Mouse (Mus musculus) liver, embryonic 15.5 days (tissue): ENCODE measurements at regions not wholly inside any gene's neighbourhood (a gene's known extent, or its start where the extent isn't known, plus 50 kb on each side); places are given as distances from the start of the nearest gene placed in this dataset.

Source experiments
- ATAC-seq: fragments of 200-750 bp; cut with Nextera tagmentation; 2 replicates; pipeline ENCODE4 v1.8.0; 2017; ENCODE audit warnings: moderate number of reproducible peaks, mild to moderate bottlenecking, moderate library complexity; ENCODE audit not compliant: insufficient read depth
- H3K27ac ChIP-seq: fragments of 300-500 bp; sonication (generic); replicated peaks from 2 replicates; pipeline ENCODE4 v1.5.1; 2015; ENCODE audit warnings: mild to moderate bottlenecking, inconsistent platforms
- H3K27me3 ChIP-seq: fragments of 300-500 bp; sonication (generic); 2 replicates; pipeline ENCODE4 v1.6.1; 2015; ENCODE audit warnings: mild to moderate bottlenecking, inconsistent platforms
- H3K36me3 ChIP-seq: fragments of 300-500 bp; sonication (generic); replicated peaks from 2 replicates; pipeline ENCODE4 v1.6.1; 2015; ENCODE audit warnings: moderate library complexity, mild to moderate bottlenecking, inconsistent platforms
- H3K4me1 ChIP-seq: fragments of 300-500 bp; sonication (generic); replicated peaks from 2 replicates; pipeline ENCODE4 v1.6.1; 2015; ENCODE audit warnings: inconsistent platforms
- H3K4me2 ChIP-seq: fragments of 300-500 bp; sonication (generic); 2 replicates; pipeline ENCODE4 v1.6.1; 2015; ENCODE audit warnings: moderate library complexity, mild to moderate bottlenecking, inconsistent platforms
- H3K4me3 ChIP-seq: fragments of 300-500 bp; sonication (generic); replicated peaks from 2 replicates; pipeline ENCODE4 v1.5.1; 2015; ENCODE audit warnings: mild to moderate bottlenecking, inconsistent platforms
- H3K9ac ChIP-seq: fragments of 300-500 bp; sonication (generic); 2 replicates; pipeline ENCODE4 v1.6.1; 2015; ENCODE audit warnings: moderate library complexity, mild to moderate bottlenecking, inconsistent platforms
- H3K9me3 ChIP-seq: fragments of 300-500 bp; sonication (generic); replicated peaks from 2 replicates; pipeline ENCODE4 v1.6.1; 2016; ENCODE audit warnings: inconsistent platforms
- WGBS: fragments of 180-500 bp; shearing (Covaris S2); methylation state at CpG from one replicate; pipeline ENCODE4 v1.1.7; 2015; ENCODE audit warnings: mixed read lengths; ENCODE audit not compliant: insufficient replicate concordance; 5-methylcytosine and 5-hydroxymethylcytosine counted together

GRCm38 (mm10) chr1:151045334-151045733 is 52.1 kb upstream of the Hmcn1 start:
- 46% methylated on average over 5 of the region's 5 CpGs for WGBS
- Histone ChIP-seq H3K4me3 (no peak overlapping the region), H3K36me3 (no peaks in the 10 kb centered on the region), H3K9me3 (no peaks in the 10 kb centered on the region), H3K4me1 (peaks cover 9% of the 10 kb centered on the region), H3K27me3 (peaks cover 5% of the 10 kb centered on the region; the same call in 1 of the 2 replicates), H3K9ac (no peak overlapping the region), H3K4me2 (no peak overlapping the region), H3K27ac (no peak overlapping the region)
- ATAC-seq: no peak

- ATAC-seq: no peak
- no peaks in the 10 kb centered on the region for H3K36me3 ChIP-seq
- no peak overlapping the region for H3K4me3 ChIP-seq
- H3K27me3 ChIP-seq: peaks cover 5% of the 10 kb centered on the region; the same call in 1 of the 2 replicates
- H3K4me2 ChIP-seq: no peak overlapping the region
- no peaks in the 10 kb centered on the region for H3K4me1 ChIP-seq
- H3K9ac ChIP-seq: no peak overlapping the region
- no peaks in the 10 kb centered on the region for H3K9me3 ChIP-seq
- 54% methylated on average over 7 of the region's 7 CpGs for WGBS
- H3K27ac ChIP-seq: no peak overlapping the region
Observed at GRCm38 (mm10) chr1:151046626-151047025, 53.4 kb upstream of the Hmcn1 start.

GRCm38 (mm10) chr1:151049726-151050506 is 56.7 kb upstream of the Hmcn1 start:
- H3K4me1 ChIP-seq: no peaks in the 10 kb centered on the region
- 67% methylated on average over 19 of the region's 19 CpGs for WGBS
- ATAC-seq: no peak
- H3K4me2 ChIP-seq: no peak overlapping the region
- no peaks in the 10 kb centered on the region for H3K9me3 ChIP-seq
- no peaks in the 10 kb centered on the region for H3K36me3 ChIP-seq
- no peak overlapping the region for H3K4me3 ChIP-seq
- H3K27ac ChIP-seq: no peak overlapping the region
- H3K9ac ChIP-seq: no peak overlapping the region
- peaks cover 5% of the 10 kb centered on the region; the same call in 1 of the 2 replicates for H3K27me3 ChIP-seq

- Histone ChIP-seq H3K4me2 (no peak overlapping the region), H3K4me1 (no peaks in the 10 kb centered on the region), H3K9ac (no peak overlapping the region), H3K27ac (no peak overlapping the region), H3K4me3 (no peak overlapping the region), H3K27me3 (peaks cover 5% of the 10 kb centered on the region; the same call in 1 of the 2 replicates), H3K36me3 (no peaks in the 10 kb centered on the region), H3K9me3 (no peaks in the 10 kb centered on the region)
- WGBS: 74% methylated on average over 3 of the region's 3 CpGs
- ATAC-seq: no peak
Observed at GRCm38 (mm10) chr1:151050507-151050816, 57.2 kb upstream of the Hmcn1 start.

- H3K36me3 ChIP-seq: no peaks in the 10 kb centered on the region
- no peaks in the 10 kb centered on the region for H3K27me3 ChIP-seq
- no peak for ATAC-seq
- H3K4me2 ChIP-seq: no peak overlapping the region
- H3K9ac ChIP-seq: no peak overlapping the region
- H3K9me3 ChIP-seq: no peaks in the 10 kb centered on the region
- WGBS: 64% methylated on average over 5 of the region's 5 CpGs
- no peaks in the 10 kb centered on the region for H3K4me1 ChIP-seq
- H3K27ac ChIP-seq: no peak overlapping the region
- no peak overlapping the region for H3K4me3 ChIP-seq
Observed at GRCm38 (mm10) chr1:151053268-151053667, 60.0 kb upstream of the Hmcn1 start.

- no peak for ATAC-seq
- Histone ChIP-seq H3K27ac (no peak overlapping the region), H3K4me1 (no peaks in the 10 kb centered on the region), H3K9me3 (no peaks in the 10 kb centered on the region), H3K4me2 (no peak overlapping the region), H3K27me3 (no peaks in the 10 kb centered on the region), H3K9ac (no peak overlapping the region), H3K4me3 (no peak overlapping the region), H3K36me3 (no peaks in the 10 kb centered on the region)
- WGBS: 71% methylated on average over 6 of the region's 6 CpGs
Observed at GRCm38 (mm10) chr1:151055396-151055795, 62.2 kb upstream of the Hmcn1 start.

GRCm38 (mm10) chr1:151059546-151060136 is 66.4 kb upstream of the Hmcn1 start:
- Histone ChIP-seq H3K36me3 (no peaks in the 10 kb centered on the region), H3K27ac (no peak overlapping the region), H3K4me2 (no peak overlapping the region), H3K4me1 (no peaks in the 10 kb centered on the region; the same call in 1 of the 2 replicates), H3K27me3 (no peaks in the 10 kb centered on the region), H3K4me3 (no peak overlapping the region), H3K9me3 (no peaks in the 10 kb centered on the region), H3K9ac (no peak overlapping the region)
- WGBS: 61% methylated on average over 4 of the region's 4 CpGs
- ATAC-seq: no peak

GRCm38 (mm10) chr1:151065090-151065567 is 71.9 kb upstream of the Hmcn1 start:
- ATAC-seq: no peak
- no peaks in the 10 kb centered on the region for H3K36me3 ChIP-seq
- WGBS: 26% methylated on average over 9 of the region's 9 CpGs

GRCm38 (mm10) chr1:151066379-151067128 is 73.3 kb upstream of the Hmcn1 start:
- peaks cover 3% of the 10 kb centered on the region; the same call in 1 of the 2 replicates for H3K27me3 ChIP-seq
- no peak overlapping the region for H3K4me2 ChIP-seq
- ATAC-seq: no peak
- no peak overlapping the region for H3K27ac ChIP-seq
- 74% methylated on average over 15 of the region's 15 CpGs for WGBS
- no peaks in the 10 kb centered on the region for H3K9me3 ChIP-seq
- H3K4me3 ChIP-seq: no peak overlapping the region
- H3K4me1 ChIP-seq: no peaks in the 10 kb centered on the region; the same call in none of the 2 replicates
- H3K36me3 ChIP-seq: no peaks in the 10 kb centered on the region
- no peak overlapping the region for H3K9ac ChIP-seq

More at GRCm38 (mm10) chr1:151065090-151065567, 71.9 kb upstream of the Hmcn1 start:
- H3K27ac ChIP-seq: no peak overlapping the region
- H3K4me3 ChIP-seq: no peak overlapping the region
- H3K9ac ChIP-seq: no peak overlapping the region
- peaks cover 3% of the 10 kb centered on the region; the same call in 1 of the 2 replicates for H3K27me3 ChIP-seq
- H3K4me2 ChIP-seq: no peak overlapping the region
- H3K4me1 ChIP-seq: no peaks in the 10 kb centered on the region; the same call in none of the 2 replicates
- H3K9me3 ChIP-seq: no peaks in the 10 kb centered on the region

- Histone ChIP-seq H3K36me3 (no peaks in the 10 kb centered on the region), H3K4me1 (peaks cover 23% of the 10 kb centered on the region), H3K4me2 (peak overlapping the region; percentile 35; the same call in 1 of the 2 replicates), H3K27me3 (no peaks in the 10 kb centered on the region), H3K9me3 (no peaks in the 10 kb centered on the region), H3K27ac (no peak overlapping the region), H3K9ac (no peak overlapping the region), H3K4me3 (peak overlapping the region; percentile 11; the same call in 1 of the 2 replicates)
- 27% methylated on average over 16 of the region's 16 CpGs for WGBS
- ATAC-seq: no peak
Observed at GRCm38 (mm10) chr1:151074508-151075314, 81.5 kb upstream of the Hmcn1 start.
